Mouse (Mus musculus) spleen, adult 2 months (tissue): ENCODE data around the gene Anln.

Source experiments
- CTCF ChIP-seq: fragments of 200-500 bp; IDR thresholded peaks from 2 replicates; pipeline ENCODE4 v1.5.1; 2011; ENCODE audit warnings: mild to moderate bottlenecking, inconsistent platforms; ENCODE audit not compliant: insufficient read depth, insufficient read length, insufficient replicate concordance; ENCODE audit errors: extremely low read depth
- POLR2A ChIP-seq: fragments of 200-500 bp; IDR thresholded peaks from 2 replicates; pipeline ENCODE4 v1.6.1; 2011; ENCODE audit warnings: low read depth, low read length, inconsistent platforms

DNA sequence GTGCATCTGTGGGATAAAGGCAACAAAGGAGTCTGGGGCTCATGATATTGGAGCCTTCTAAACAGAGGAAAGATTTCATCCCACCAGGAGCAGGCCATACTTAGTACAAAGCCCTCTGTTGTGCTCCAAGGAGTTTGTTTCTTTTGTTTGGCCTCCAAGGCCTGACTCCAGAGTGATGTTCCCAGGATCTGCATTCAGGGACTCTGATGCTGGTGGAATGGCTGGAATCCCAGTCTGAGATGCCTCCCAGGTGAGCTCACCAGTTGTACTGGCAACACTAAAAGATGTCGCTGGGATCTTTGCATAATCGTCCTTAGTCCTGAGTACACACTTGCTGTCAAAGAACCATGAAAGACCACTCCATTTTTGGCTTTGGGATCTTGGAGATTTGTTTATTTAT is 45.1 kb upstream of the Anln start:
- TF ChIP-seq CTCF (no peak), POLR2A (no peak)
